9 mouse cellular contexts compared by ENCODE assay signal in genomic region chr4:43425648-43426380, GRCm38 (mm10). TPM values are rescaled to one million over a fixed set of nuclear protein-coding genes. Genes with fewer than 3 reads are reported as not detected.
DNase-seq lines count a peak whose midpoint lies in the region; ATAC-seq lines count a peak whose summit lies in the region.
"Had no signal": no experiment of that assay in that cellular context is flagged by ENCODE, and none has a peak within 500 bp of the region (broad histone marks: within the 10 kb centered on the region; RNA-seq: fewer than 3 reads in every experiment).

No protein-coding gene starts in this region.

- DNase-seq in heart, adult 11 months = peak; percentile 91
- no peak for DNase-seq in heart, adult 8-10 months (ENCODE audit: low spot score)
- DNase-seq in testis, postnatal 10 days (ENCODE audit: low spot score) = peak; percentile 52
- no peak for DNase-seq in testis, postnatal 14 days (ENCODE audit: low spot score)
- no peak for DNase-seq in layer of hippocampus, adult 18-20 months (ENCODE audit: low spot score in 2 of 2)
- DNase-seq in spleen, postnatal 4 days (ENCODE audit: low spot score in 2 of 2) = no peak

- ATAC-seq in megakaryocyte progenitor cell, adult 5-6 weeks (replicated peaks; ENCODE audit: poor library complexity) = 0 out of 2 replicates have a peak, but pooled peaks have one; percentile 23
- ATAC-seq in activated CD4-positive, CD25-positive, alpha-beta regulatory T cell, adult 4 months = no peak

RNA-seq across cellular contexts. Expression of gene Fam166b, which starts 3.1 kb away (rescaled TPM):
- not detected for total RNA-seq in heart, adult 8-10 months (2022)
- total RNA-seq in megakaryocyte progenitor cell, adult 5-6 weeks (2015) = not detected in 2 replicates
- total RNA-seq in megakaryocyte progenitor cell, adult 5-6 weeks (2017) = not detected in 2 replicates
- under 1 TPM; 0.54 to 0.81 TPM for total RNA-seq in layer of hippocampus, adult 18-20 months (2021)
- not detected for polyA plus RNA-seq in activated CD4-positive, CD25-positive, alpha-beta regulatory T cell, adult 4 months (2017; shearing (Covaris generic))

RNA-seq across cellular contexts. Expression of gene Tesk1, which starts 15.9 kb away (rescaled TPM):
- 10 to 100 TPM; 31.3 to 38.2 (median 35.2) TPM for total RNA-seq in heart, adult 8-10 months (2022)
- 5.2 and 6.3 TPM in 2 replicates for total RNA-seq in megakaryocyte progenitor cell, adult 5-6 weeks (2015)
- 5.7 and 5.9 TPM in 2 replicates for total RNA-seq in megakaryocyte progenitor cell, adult 5-6 weeks (2017)
- total RNA-seq in layer of hippocampus, adult 18-20 months (2021) = 10 to 100 TPM; 83.3 to 89.9 TPM
- 1 to 10 TPM in 1 of 2 experiments, under 1 TPM in 1; 0.48 to 1.1 TPM for polyA plus RNA-seq in activated CD4-positive, CD25-positive, alpha-beta regulatory T cell, adult 4 months (2017; shearing (Covaris generic))

RNA-seq across cellular contexts. Expression of gene Cd72, which starts 28.6 kb away (rescaled TPM):
- total RNA-seq in heart, adult 8-10 months (2022) = 1 to 10 TPM in 1 of 4 experiments, under 1 TPM in 3; 0.24 to 1.1 (median 0.69) TPM
- total RNA-seq in megakaryocyte progenitor cell, adult 5-6 weeks (2015) = 2.2 and 6.3 TPM in 2 replicates
- total RNA-seq in megakaryocyte progenitor cell, adult 5-6 weeks (2017) = 8.2 and 8.7 TPM in 2 replicates
- total RNA-seq in layer of hippocampus, adult 18-20 months (2021) = not detected
- 10 to 100 TPM; 63.4 to 67.4 TPM for polyA plus RNA-seq in activated CD4-positive, CD25-positive, alpha-beta regulatory T cell, adult 4 months (2017; shearing (Covaris generic))

RNA-seq across cellular contexts. Expression of gene Rusc2, which starts 44.0 kb away (rescaled TPM):
- 10 to 100 TPM; 47.4 to 58.6 (median 48.9) TPM for total RNA-seq in heart, adult 8-10 months (2022)
- total RNA-seq in megakaryocyte progenitor cell, adult 5-6 weeks (2015) = 0.32 and 0.44 TPM in 2 replicates
- 0.61 and 0.71 TPM in 2 replicates for total RNA-seq in megakaryocyte progenitor cell, adult 5-6 weeks (2017)
- total RNA-seq in layer of hippocampus, adult 18-20 months (2021) = 100 to 1,000 TPM; 119 to 124 TPM
- polyA plus RNA-seq in activated CD4-positive, CD25-positive, alpha-beta regulatory T cell, adult 4 months (2017; shearing (Covaris generic)) = not detected

RNA-seq across cellular contexts. Expression of gene Sit1, which starts 57.7 kb away (rescaled TPM):
- total RNA-seq in heart, adult 8-10 months (2022) = not detected
- total RNA-seq in megakaryocyte progenitor cell, adult 5-6 weeks (2015) = not detected in 2 replicates
- not detected in 2 replicates for total RNA-seq in megakaryocyte progenitor cell, adult 5-6 weeks (2017)
- total RNA-seq in layer of hippocampus, adult 18-20 months (2021) = not detected
- polyA plus RNA-seq in activated CD4-positive, CD25-positive, alpha-beta regulatory T cell, adult 4 months (2017; shearing (Covaris generic)) = 100 to 1,000 TPM; 145 to 163 TPM
- polyA plus RNA-seq: heart, postnatal 0 days had no signal

Comparison
In these comparisons a context has a peak if more than half of its experiments do, and no peak if none do; other contexts are left out.
1. DNase-seq: peak in heart, adult 11 months (single experiment) and testis, postnatal 10 days (single experiment); none in heart, adult 8-10 months (single experiment), testis, postnatal 14 days (single experiment), layer of hippocampus, adult 18-20 months (0 of 2) and spleen, postnatal 4 days (0 of 2).
2. RNA of gene Tesk1, which starts 15.9 kb away (total RNA-seq): 83.3 to 89.9 TPM in layer of hippocampus, adult 18-20 months and 31.3 to 38.2 TPM in heart, adult 8-10 months; 5.2 to 6.3 TPM in megakaryocyte progenitor cell, adult 5-6 weeks; every median in the first group is over 4 times any median in the second.